Mouse (Mus musculus) liver, embryonic 11.5 days (tissue): ENCODE results near the gene Ecsit. TPM values are rescaled to one million over a fixed set of nuclear protein-coding genes. Genes with fewer than 3 reads are reported as not detected.

ENCODE experiments used
- ATAC-seq: fragments of 200-750 bp; cut with Nextera tagmentation; replicated peaks from 2 replicates; pipeline ENCODE4 v1.8.0; 2017; ENCODE audit warnings: moderate number of reproducible peaks, mild to moderate bottlenecking, moderate TSS enrichment, moderate library complexity; ENCODE audit not compliant: low FRiP score
- DNase-seq: peaks from one replicate; pipeline ENCODE4 v3.0.0-alpha.2; 2017; ENCODE audit warnings: low spot score
- H3K27ac ChIP-seq: fragments of 300-500 bp; sonication (generic); 2 replicates; pipeline ENCODE4 v1.5.1; 2014; ENCODE audit warnings: mild to moderate bottlenecking, low read depth, low read length, control low read depth
- H3K27me3 ChIP-seq: fragments of 300-500 bp; sonication (generic); replicated peaks from 2 replicates; pipeline ENCODE4 v1.6.1; 2014; ENCODE audit warnings: low read length, mixed read lengths; ENCODE audit not compliant: control insufficient read depth, insufficient read depth
- H3K36me3 ChIP-seq: fragments of 300-500 bp; sonication (generic); 2 replicates; pipeline ENCODE4 v1.6.1; 2014; ENCODE audit warnings: mild to moderate bottlenecking, low read length, moderate library complexity, mixed read lengths; ENCODE audit not compliant: control insufficient read depth, insufficient read depth
- H3K4me1 ChIP-seq: fragments of 300-500 bp; sonication (generic); replicated peaks from 2 replicates; pipeline ENCODE4 v1.6.1; 2014; ENCODE audit warnings: low read length, mixed read lengths; ENCODE audit not compliant: control insufficient read depth, insufficient read depth
- H3K4me2 ChIP-seq: fragments of 300-500 bp; sonication (generic); 2 replicates; pipeline ENCODE4 v1.6.1; 2014; ENCODE audit warnings: mild to moderate bottlenecking, control low read depth, moderate library complexity
- H3K4me3 ChIP-seq: fragments of 300-500 bp; sonication (generic); 2 replicates; pipeline ENCODE4 v1.5.1; 2014; ENCODE audit warnings: low read depth, low read length, control low read depth
- H3K9ac ChIP-seq: fragments of 300-500 bp; sonication (generic); 2 replicates; pipeline ENCODE4 v1.6.1; 2014; ENCODE audit warnings: low read depth, low read length, control low read depth
- H3K9me3 ChIP-seq: fragments of 300-500 bp; sonication (generic); 2 replicates; pipeline ENCODE4 v1.6.1; 2016; ENCODE audit warnings: low read length, inconsistent platforms, mixed read lengths; ENCODE audit not compliant: control insufficient read depth
- WGBS: fragments of 180-500 bp; shearing (Covaris S2); extraction: QIAGEN DNeasy Blood & Tissue Kit; methylation state at CpG from one replicate; pipeline ENCODE4 v1.1.7; 2014; 5-methylcytosine and 5-hydroxymethylcytosine counted together
- polyA plus RNA-seq: library from polyadenylated mRNA; unstranded; fragments of >200 nt; fragmentation: Nextera tagmentation; extraction: Ambion mirVana; gene quantifications from 2 replicates; pipeline ENCODE4 v1.2.1, GENCODE M21; 2014

The Ecsit gene
- polyA plus RNA-seq, 1 experiment from 2014 or later = 55.1 TPM

DNA sequence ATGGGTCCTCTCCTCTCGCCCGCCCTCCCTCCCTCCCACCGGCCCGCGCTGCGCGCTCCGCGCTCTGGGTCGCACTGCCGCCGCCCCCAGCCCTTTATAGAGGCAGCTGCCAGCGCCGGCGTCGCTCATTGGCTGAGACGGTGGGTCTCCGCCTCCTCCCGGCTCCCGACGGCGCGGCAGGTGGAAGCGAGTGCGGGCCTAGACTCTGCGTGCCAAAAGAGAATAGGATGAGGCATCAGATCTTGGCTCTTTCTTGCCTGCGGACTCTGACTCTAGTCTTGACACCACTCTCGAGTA lies 33.3 kb downstream of the Ecsit start, which contains the start of gene Elavl3:
TSS of gene Elavl3 (minus strand) at position 66 of the 297 bp plus-strand sequence.
- Histone ChIP-seq H3K27ac (no peak within 1 kb of the TSS), H3K4me3 (peak within 1 kb of the TSS; percentile 41), H3K36me3 (no peaks in the 10 kb centered on the region), H3K27me3 (peaks cover 65% of the 10 kb centered on the region), H3K4me2 (peak within 1 kb of the TSS; percentile 75), H3K4me1 (peaks cover 19% of the 10 kb centered on the region), H3K9ac (no peak within 1 kb of the TSS), H3K9me3 (no peaks in the 10 kb centered on the region)
- no peak for ATAC-seq
- DNase-seq = no peak
- WGBS = 3% methylated on average over 28 of the region's 28 CpGs

DNA sequence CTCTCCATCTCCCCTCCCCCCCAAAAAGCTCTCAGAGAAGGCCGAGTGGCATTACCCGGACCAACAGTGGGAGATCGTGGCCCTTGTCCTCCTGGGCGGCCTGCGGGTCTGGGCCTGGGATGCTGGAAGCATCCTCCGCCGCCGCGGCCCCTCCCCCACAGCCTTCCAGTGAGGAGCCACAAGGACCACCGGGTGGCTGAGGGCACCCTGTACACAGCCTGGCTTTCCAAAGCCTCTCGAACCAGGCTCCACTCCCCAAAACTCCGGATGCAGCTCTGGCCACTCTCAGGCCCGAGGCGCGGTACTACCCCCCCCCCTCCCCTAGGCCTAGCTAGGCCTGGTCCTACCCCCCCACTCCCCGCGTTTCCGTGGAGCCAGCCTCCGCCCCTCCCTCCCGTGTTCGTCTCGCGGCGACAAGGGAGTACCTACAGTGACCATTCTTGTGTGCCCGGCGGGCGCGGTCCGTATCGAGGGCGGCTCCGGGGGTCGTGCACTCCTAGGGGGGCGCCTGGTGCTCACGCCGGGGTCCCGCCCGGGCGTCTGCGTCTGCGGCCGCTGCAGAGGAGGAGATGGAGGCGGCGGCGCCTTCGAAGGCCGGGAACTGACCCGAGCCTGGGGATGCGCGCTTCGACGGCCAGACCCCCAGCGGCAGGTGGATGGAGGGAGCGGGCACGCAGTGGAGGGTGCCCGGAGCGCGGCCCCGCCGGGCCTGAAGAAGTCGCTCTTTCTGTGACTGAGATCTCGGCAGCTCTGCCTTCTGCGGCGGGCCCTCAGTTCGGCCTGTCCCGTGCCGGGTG lies 33.9 kb downstream of the Ecsit start:
- no peaks in the 10 kb centered on the region for H3K36me3 ChIP-seq
- peaks cover 65% of the 10 kb centered on the region for H3K27me3 ChIP-seq
- H3K27ac ChIP-seq = no peak overlapping the region
- ATAC-seq = no peak
- 3% methylated on average over 67 of the region's 67 CpGs for WGBS
- H3K4me1 ChIP-seq = peaks cover 19% of the 10 kb centered on the region
- DNase-seq = peak; percentile 43
- H3K4me2 ChIP-seq = peak overlapping the region; percentile 75
- H3K9ac ChIP-seq = no peak overlapping the region
- H3K4me3 ChIP-seq = peak overlapping the region; percentile 41
- H3K9me3 ChIP-seq = no peaks in the 10 kb centered on the region

DNA sequence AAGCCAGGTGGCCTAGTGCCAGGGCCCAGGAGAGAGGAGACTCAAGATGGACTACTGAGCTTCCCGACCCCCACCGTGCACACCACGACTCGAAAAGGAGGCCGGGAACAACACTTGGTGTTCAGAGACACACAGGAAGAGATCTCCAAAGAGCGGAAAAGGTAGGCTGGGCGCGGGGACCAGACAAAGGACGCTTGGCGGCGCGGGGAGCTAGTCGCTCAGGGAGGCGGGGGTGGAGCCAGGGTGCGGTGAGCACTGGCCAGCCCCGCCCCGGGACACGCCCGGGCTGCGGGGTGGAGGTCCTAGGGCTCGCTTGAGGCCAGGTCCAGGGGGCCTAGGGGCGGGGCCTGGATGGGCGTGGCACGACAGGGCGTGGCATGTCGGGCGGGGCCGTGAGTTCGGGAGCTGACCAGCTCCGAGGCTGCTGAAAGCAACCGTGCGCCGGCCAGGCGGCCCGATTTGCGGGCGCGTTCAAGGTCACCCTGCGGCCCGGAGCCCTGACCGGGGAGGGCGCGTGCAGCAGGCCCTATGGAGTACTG lies 34.8 kb downstream of the Ecsit start:
- H3K4me1 ChIP-seq = peaks cover 19% of the 10 kb centered on the region
- peak overlapping the region; percentile 75 for H3K4me2 ChIP-seq
- H3K9me3 ChIP-seq = no peaks in the 10 kb centered on the region
- peak; percentile 76 for ATAC-seq
- no peak overlapping the region for H3K9ac ChIP-seq
- H3K27ac ChIP-seq = no peak overlapping the region
- peaks cover 61% of the 10 kb centered on the region for H3K27me3 ChIP-seq
- peak overlapping the region; percentile 41 for H3K4me3 ChIP-seq
- peak; percentile 82 for DNase-seq
- 2% methylated on average over 43 of the region's 43 CpGs for WGBS
- no peaks in the 10 kb centered on the region for H3K36me3 ChIP-seq

DNA sequence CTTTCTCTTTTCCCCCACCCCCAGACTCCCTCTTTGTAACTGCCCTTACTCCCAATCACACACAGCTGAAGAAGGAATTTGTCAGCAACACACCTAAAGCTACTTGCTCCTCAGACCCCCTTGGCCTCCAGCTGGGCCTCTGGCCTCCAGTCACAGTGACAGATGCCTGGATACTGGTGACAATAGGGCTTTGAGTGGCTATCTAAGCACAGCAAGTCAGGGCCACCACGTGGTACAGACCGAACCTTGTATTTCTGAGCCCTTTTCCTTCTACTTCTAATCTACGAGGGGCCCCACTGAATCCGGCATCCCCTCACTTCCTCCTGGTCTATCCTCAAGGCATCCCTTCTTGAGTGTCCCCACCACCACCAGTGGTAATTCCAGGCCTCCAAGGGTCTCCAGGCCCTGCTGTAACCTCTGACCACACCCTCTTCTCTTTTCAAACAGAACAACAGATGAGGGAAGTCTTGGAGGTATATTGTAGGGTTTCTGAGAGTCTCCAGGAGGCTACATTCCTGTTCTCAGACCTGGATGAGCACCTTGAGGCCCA lies 35.4 kb downstream of the Ecsit start:
- H3K4me2 ChIP-seq = peak overlapping the region; percentile 75; the same call in 1 of the 2 replicates
- H3K9me3 ChIP-seq = no peaks in the 10 kb centered on the region
- no peak for ATAC-seq
- no peak overlapping the region for H3K4me3 ChIP-seq
- 50% methylated on average over 4 of the region's 4 CpGs for WGBS
- no peaks in the 10 kb centered on the region for H3K36me3 ChIP-seq
- peaks cover 19% of the 10 kb centered on the region for H3K4me1 ChIP-seq
- peaks cover 61% of the 10 kb centered on the region for H3K27me3 ChIP-seq
- no peak for DNase-seq
- H3K9ac ChIP-seq = no peak overlapping the region
- H3K27ac ChIP-seq = no peak overlapping the region

- ATAC-seq (no peak), DNase-seq (no peak)
- WGBS = 65% methylated on average over 11 of the region's 11 CpGs
- Histone ChIP-seq H3K4me3 (no peak overlapping the region), H3K4me2 (no peak overlapping the region), H3K9ac (no peak overlapping the region), H3K9me3 (no peaks in the 10 kb centered on the region), H3K4me1 (peaks cover 17% of the 10 kb centered on the region), H3K27ac (no peak overlapping the region), H3K27me3 (peaks cover 56% of the 10 kb centered on the region), H3K36me3 (no peaks in the 10 kb centered on the region)
Observed at GRCm38 (mm10) chr9:22049315-22049714, 35.9 kb downstream of the Ecsit start.

- DNase-seq (no peak), ATAC-seq (no peak)
- H3K9ac ChIP-seq = no peak overlapping the region
- no peaks in the 10 kb centered on the region for H3K36me3 ChIP-seq
- H3K27ac ChIP-seq = no peak overlapping the region
- H3K4me1 ChIP-seq = peaks cover 17% of the 10 kb centered on the region
- WGBS = 64% methylated on average over 9 of the region's 9 CpGs
- no peaks in the 10 kb centered on the region for H3K9me3 ChIP-seq
- H3K4me3 ChIP-seq = no peak overlapping the region
- H3K27me3 ChIP-seq = peaks cover 40% of the 10 kb centered on the region
- no peak overlapping the region for H3K4me2 ChIP-seq
Observed at GRCm38 (mm10) chr9:22047329-22047728, 37.9 kb downstream of the Ecsit start.

DNA sequence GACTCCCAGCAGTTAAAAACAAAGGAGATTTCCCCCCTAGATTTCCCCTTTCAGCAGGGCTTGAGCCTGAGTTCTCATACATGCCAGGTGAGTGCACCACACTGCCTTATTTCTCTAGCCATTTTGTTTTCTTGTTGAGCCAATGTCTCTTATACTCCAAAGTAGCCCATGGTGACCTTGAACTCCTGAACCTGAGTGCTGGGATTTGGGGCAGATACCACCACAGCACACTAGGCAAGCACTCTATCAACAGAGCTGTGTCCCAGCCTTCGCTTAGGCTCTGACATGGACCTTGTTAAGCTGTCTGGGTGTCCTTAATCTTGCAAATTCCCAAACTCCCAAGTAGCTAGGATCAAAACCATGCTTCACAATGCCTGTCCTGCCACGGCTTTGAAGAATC lies 43.4 kb downstream of the Ecsit start:
- H3K4me2 ChIP-seq = no peak overlapping the region
- H3K9ac ChIP-seq = no peak overlapping the region
- ATAC-seq = no peak
- H3K9me3 ChIP-seq = no peaks in the 10 kb centered on the region
- no peaks in the 10 kb centered on the region for H3K36me3 ChIP-seq
- no peak for DNase-seq
- WGBS = 59% methylated on average over 2 of the region's 2 CpGs
- no peak overlapping the region for H3K27ac ChIP-seq
- H3K27me3 ChIP-seq = no peaks in the 10 kb centered on the region; the same call in none of the 2 replicates
- no peak overlapping the region for H3K4me3 ChIP-seq
- H3K4me1 ChIP-seq = no peaks in the 10 kb centered on the region

DNA sequence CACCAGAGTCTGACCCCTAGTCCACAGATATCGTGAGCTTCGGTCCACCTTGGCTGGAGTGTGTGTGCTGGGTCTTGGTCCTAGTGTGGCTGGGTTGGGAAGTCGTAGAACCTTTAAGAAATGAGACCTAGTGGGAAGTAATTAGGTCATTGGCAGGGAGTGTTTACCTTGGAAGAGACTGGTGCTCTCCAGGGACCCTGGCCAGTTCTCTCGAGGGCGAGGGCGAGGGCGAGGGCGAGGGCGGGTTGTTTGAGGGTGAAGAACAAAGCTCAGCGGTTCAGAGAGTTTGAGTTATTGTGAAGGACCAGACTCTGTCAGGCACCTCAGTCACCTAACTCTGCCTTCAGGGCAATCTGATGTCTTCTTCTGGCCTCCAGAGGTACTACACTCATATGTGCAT lies 47.4 kb downstream of the Ecsit start:
- no peak overlapping the region for H3K4me2 ChIP-seq
- no peaks in the 10 kb centered on the region for H3K36me3 ChIP-seq
- 76% methylated on average over 10 of the region's 10 CpGs for WGBS
- no peak for DNase-seq
- H3K9me3 ChIP-seq = no peaks in the 10 kb centered on the region
- no peak overlapping the region for H3K9ac ChIP-seq
- no peak overlapping the region for H3K27ac ChIP-seq
- no peak overlapping the region for H3K4me3 ChIP-seq
- no peak for ATAC-seq
- H3K27me3 ChIP-seq = no peaks in the 10 kb centered on the region; the same call in none of the 2 replicates
- H3K4me1 ChIP-seq = no peaks in the 10 kb centered on the region
